Mouse (Mus musculus) retina, postnatal 1 day (tissue): ENCODE measurements at regions not wholly inside any gene's neighbourhood (a gene's known extent, or its start where the extent isn't known, plus 50 kb on each side); places are given as distances from the start of the nearest gene placed in this dataset.

Experiments
- DNase-seq: peaks from one replicate; pipeline ENCODE4 v3.0.0-alpha.2; 2012

- DNase-seq: no peak
Measured at GRCm38 (mm10) chr6:31085760-31086108, 126.9 kb upstream of the Klf14 start.

GRCm38 (mm10) chr6:31086283-31086682 lies 127.4 kb upstream of the Klf14 start:
- DNase-seq: no peak

GRCm38 (mm10) chr6:31086798-31087360 lies 128.0 kb upstream of the Klf14 start:
- no peak for DNase-seq

GRCm38 (mm10) chr6:31087511-31087910 lies 128.6 kb upstream of the Klf14 start:
- DNase-seq: no peak

GRCm38 (mm10) chr6:31088147-31088972 lies 129.5 kb upstream of the Klf14 start:
- DNase-seq: no peak

- no peak for DNase-seq
Measured at GRCm38 (mm10) chr6:31088973-31089368, 130.1 kb upstream of the Klf14 start.

- no peak for DNase-seq
Measured at GRCm38 (mm10) chr6:31090288-31090687, 131.4 kb upstream of the Klf14 start.

GRCm38 (mm10) chr6:31090791-31091190 lies 131.9 kb upstream of the Klf14 start:
- DNase-seq: no peak

- no peak for DNase-seq
Measured at GRCm38 (mm10) chr6:31092324-31092723, 133.4 kb upstream of the Klf14 start.

- no peak for DNase-seq
Measured at GRCm38 (mm10) chr6:31092760-31093159, 133.9 kb upstream of the Klf14 start.

GRCm38 (mm10) chr6:31095943-31096714 lies 137.3 kb upstream of the Klf14 start:
- DNase-seq: peak; percentile 60

GRCm38 (mm10) chr6:31096787-31097186 lies 137.9 kb upstream of the Klf14 start:
- DNase-seq: no peak

GRCm38 (mm10) chr6:31097254-31097653 lies 138.4 kb upstream of the Klf14 start:
- DNase-seq: no peak

GRCm38 (mm10) chr6:31098106-31098505 lies 139.2 kb upstream of the Klf14 start:
- DNase-seq: no peak

GRCm38 (mm10) chr6:31100084-31100579 lies 141.3 kb upstream of the Klf14 start:
- no peak for DNase-seq

GRCm38 (mm10) chr6:31100749-31101148 lies 141.9 kb upstream of the Klf14 start:
- DNase-seq: peak; percentile 41

- no peak for DNase-seq
Measured at GRCm38 (mm10) chr6:31106144-31106836, 147.4 kb upstream of the Klf14 start.

- DNase-seq: no peak
Measured at GRCm38 (mm10) chr6:31106856-31107359, 148.0 kb upstream of the Klf14 start.

GRCm38 (mm10) chr6:31107360-31107759 lies 148.5 kb upstream of the Klf14 start:
- no peak for DNase-seq

- DNase-seq: no peak
Measured at GRCm38 (mm10) chr6:31107916-31108685, 149.2 kb upstream of the Klf14 start.

- DNase-seq: no peak
Measured at GRCm38 (mm10) chr6:31109604-31110003, 150.7 kb upstream of the Klf14 start.
